Mouse (Mus musculus): ENCODE data around the gene Stk25. TPM values are rescaled to one million over a fixed set of nuclear protein-coding genes. Genes with fewer than 3 reads are reported as not detected.

Stk25 gene
- polyA plus RNA-seq, 1 experiment: 115 TPM

- no peak overlapping the region for H3K4me3 ChIP-seq (ENCODE audit: insufficient read depth, low read length)
- TF ChIP-seq CTCF (IDR thresholded peaks at IDR 0.05; ENCODE audit: borderline replicate concordance, insufficient read depth, low read length): no peak
- TF ChIP-seq POLR2A (IDR thresholded peaks at IDR 0.05; ENCODE audit: low read depth, low read length): no peak
- H3K4me1 ChIP-seq (ENCODE audit: control insufficient read depth, insufficient read depth, low read length): no peaks in the 10 kb centered on the region
- H3K27ac ChIP-seq (ENCODE audit: insufficient read depth, low read length): no peak overlapping the region
These were observed 64.5 kb downstream of the Stk25 start for GRCm38 (mm10) chr1:93593960-93594359.

- no peak overlapping the region for H3K4me3 ChIP-seq (ENCODE audit: insufficient read depth, low read length)
- no peak overlapping the region for H3K27ac ChIP-seq (ENCODE audit: insufficient read depth, low read length)
- no peak for TF ChIP-seq CTCF (IDR thresholded peaks at IDR 0.05; ENCODE audit: borderline replicate concordance, insufficient read depth, low read length)
- no peak for TF ChIP-seq POLR2A (IDR thresholded peaks at IDR 0.05; ENCODE audit: low read depth, low read length)
- H3K4me1 ChIP-seq (ENCODE audit: control insufficient read depth, insufficient read depth, low read length): no peaks in the 10 kb centered on the region
These were observed 70.1 kb downstream of the Stk25 start for GRCm38 (mm10) chr1:93588346-93588745.

GRCm38 (mm10) chr1:93581545-93581944 lies 76.9 kb downstream of the Stk25 start:
- Histone ChIP-seq H3K4me3 (ENCODE audit: insufficient read depth, low read length) (no peak overlapping the region), H3K27ac (ENCODE audit: insufficient read depth, low read length) (no peak overlapping the region), H3K4me1 (ENCODE audit: control insufficient read depth, insufficient read depth, low read length) (no peaks in the 10 kb centered on the region)
- no peak for TF ChIP-seq CTCF (IDR thresholded peaks at IDR 0.05; ENCODE audit: borderline replicate concordance, insufficient read depth, low read length)
- no peak for TF ChIP-seq POLR2A (IDR thresholded peaks at IDR 0.05; ENCODE audit: low read depth, low read length)

GRCm38 (mm10) chr1:93577861-93578260 lies 80.6 kb downstream of the Stk25 start:
- H3K4me3 ChIP-seq (ENCODE audit: insufficient read depth, low read length): no peak overlapping the region
- TF ChIP-seq CTCF (IDR thresholded peaks at IDR 0.05; ENCODE audit: borderline replicate concordance, insufficient read depth, low read length) (no peak), POLR2A (IDR thresholded peaks at IDR 0.05; ENCODE audit: low read depth, low read length) (no peak)
- H3K27ac ChIP-seq (ENCODE audit: insufficient read depth, low read length): no peak overlapping the region
- no peaks in the 10 kb centered on the region for H3K4me1 ChIP-seq (ENCODE audit: control insufficient read depth, insufficient read depth, low read length)

GRCm38 (mm10) chr1:93577066-93577465 lies 81.4 kb downstream of the Stk25 start:
- no peak for TF ChIP-seq CTCF (IDR thresholded peaks at IDR 0.05; ENCODE audit: borderline replicate concordance, insufficient read depth, low read length)
- Histone ChIP-seq H3K4me1 (ENCODE audit: control insufficient read depth, insufficient read depth, low read length) (no peaks in the 10 kb centered on the region), H3K4me3 (ENCODE audit: insufficient read depth, low read length) (no peak overlapping the region), H3K27ac (ENCODE audit: insufficient read depth, low read length) (no peak overlapping the region)

Other genes starting within 250 kb of the Stk25 start
- 579 and 643 TPM in 2 replicates for gene Hdlbp, start 179.8 kb downstream of the Stk25 start, polyA plus RNA-seq (2011; ENCODE audit: insufficient read length, low read depth, missing spikeins)
- gene Farp2, start 146.6 kb downstream of the Stk25 start, polyA plus RNA-seq (2011; ENCODE audit: insufficient read length, low read depth, missing spikeins): 42.3 and 47.7 TPM in 2 replicates
- gene Bok, start 27.0 kb upstream of the Stk25 start, polyA plus RNA-seq (2011; ENCODE audit: insufficient read length, low read depth, missing spikeins): 11.9 and 17.0 TPM in 2 replicates
- 92.8 and 110 TPM in 2 replicates for gene Atg4b, start 92.8 kb upstream of the Stk25 start, polyA plus RNA-seq (2011; ENCODE audit: insufficient read length, low read depth, missing spikeins)
- gene Thap4, start 96.2 kb upstream of the Stk25 start, polyA plus RNA-seq (2011; ENCODE audit: insufficient read length, low read depth, missing spikeins): 34.5 and 38.7 TPM in 2 replicates
- 81.7 and 95.6 TPM in 2 replicates for gene Dtymk, start 143.3 kb upstream of the Stk25 start, polyA plus RNA-seq (2011; ENCODE audit: insufficient read length, low read depth, missing spikeins)
- 10.6 and 10.7 TPM in 2 replicates for gene Ing5, start 145.3 kb upstream of the Stk25 start, polyA plus RNA-seq (2011; ENCODE audit: insufficient read length, low read depth, missing spikeins)
- 7.9 and 12.7 TPM in 2 replicates for gene D2hgdh, start 166.2 kb upstream of the Stk25 start, polyA plus RNA-seq (2011; ENCODE audit: insufficient read length, low read depth, missing spikeins)
- not detected in 2 replicates for gene Gal3st2, start 202.6 kb upstream of the Stk25 start, polyA plus RNA-seq (2011; ENCODE audit: insufficient read length, low read depth, missing spikeins)